Mouse (Mus musculus): ENCODE measurements at regions not wholly inside any gene's neighbourhood (a gene's known extent, or its start where the extent isn't known, plus 50 kb on each side); places are given as distances from the start of the nearest gene placed in this dataset.

DNA sequence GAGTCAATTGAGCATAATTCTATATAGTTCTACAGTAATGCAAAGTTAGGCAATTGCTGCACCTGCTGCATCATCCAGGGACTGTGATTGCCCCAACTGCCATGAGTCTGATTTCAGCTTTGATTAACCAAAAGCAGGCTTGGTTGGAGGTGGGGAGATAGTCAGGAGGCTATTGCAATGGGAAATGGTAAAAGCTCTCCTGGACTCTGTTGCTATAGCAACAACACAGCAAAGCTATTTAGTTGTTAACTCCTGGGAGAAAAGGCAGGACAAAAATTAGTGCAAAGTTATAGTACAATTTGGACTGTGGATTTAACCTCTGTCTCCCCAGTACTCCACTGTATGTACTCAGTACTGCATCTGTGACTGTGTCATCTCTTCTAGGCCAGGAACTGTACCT, 51.7 kb upstream of the Rasgrf1 start:
- Histone ChIP-seq H3K4me3 (replicated peaks; ENCODE audit: low read depth, low read length) (no peak overlapping the region), H3K9me3 (replicated peaks; ENCODE audit: low read length) (no peaks in the 10 kb centered on the region), H3K4me2 (ENCODE audit: low read length) (no peak overlapping the region), H3K9ac (ENCODE audit: low read depth, low read length) (no peak overlapping the region), H3K4me1 (replicated peaks; ENCODE audit: insufficient read depth, low read length) (no peaks in the 10 kb centered on the region), H3K36me3 (ENCODE audit: insufficient read depth, low read length) (no peaks in the 10 kb centered on the region), H3K27ac (no peak overlapping the region), H3K27me3 (ENCODE audit: insufficient read depth, low read length) (no peaks in the 10 kb centered on the region)
- ATAC-seq (replicated peaks; ENCODE audit: low FRiP score, low read depth) (no peak), DNase-seq (ENCODE audit: low spot score) (no peak)
- TF ChIP-seq CTCF (IDR thresholded peaks at IDR 0.05; ENCODE audit: low read depth): no peak

- H3K27ac ChIP-seq: no peak overlapping the region
- no peaks in the 10 kb centered on the region for H3K9me3 ChIP-seq (replicated peaks; ENCODE audit: low read length)
- H3K27me3 ChIP-seq (ENCODE audit: insufficient read depth, low read length): no peaks in the 10 kb centered on the region
- ATAC-seq (replicated peaks; ENCODE audit: low FRiP score, low read depth) (no peak), DNase-seq (ENCODE audit: low spot score) (no peak)
- 67% methylated on average over 10 of the region's 10 CpGs for WGBS
- H3K4me3 ChIP-seq (replicated peaks; ENCODE audit: low read depth, low read length): no peak overlapping the region
- no peaks in the 10 kb centered on the region for H3K4me1 ChIP-seq (replicated peaks; ENCODE audit: insufficient read depth, low read length)
- TF ChIP-seq CTCF (IDR thresholded peaks at IDR 0.05; ENCODE audit: low read depth): no peak
- no peak overlapping the region for H3K9ac ChIP-seq (ENCODE audit: low read depth, low read length)
- H3K36me3 ChIP-seq (ENCODE audit: insufficient read depth, low read length): no peaks in the 10 kb centered on the region
- no peak overlapping the region for H3K4me2 ChIP-seq (ENCODE audit: low read length)
Measured at GRCm38 (mm10) chr9:89850491-89851282, 59.0 kb upstream of the Rasgrf1 start.

- Histone ChIP-seq H3K4me1 (replicated peaks; ENCODE audit: insufficient read depth, low read length) (no peaks in the 10 kb centered on the region), H3K36me3 (ENCODE audit: insufficient read depth, low read length) (no peaks in the 10 kb centered on the region), H3K27me3 (ENCODE audit: insufficient read depth, low read length) (no peaks in the 10 kb centered on the region), H3K4me3 (replicated peaks; ENCODE audit: low read depth, low read length) (no peak overlapping the region), H3K9me3 (replicated peaks; ENCODE audit: low read length) (no peaks in the 10 kb centered on the region), H3K27ac (no peak overlapping the region), H3K9ac (ENCODE audit: low read depth, low read length) (no peak overlapping the region), H3K4me2 (ENCODE audit: low read length) (no peak overlapping the region)
- 94% methylated on average over 3 of the region's 3 CpGs for WGBS
- no peak for DNase-seq (ENCODE audit: low spot score)
- no peak for ATAC-seq (replicated peaks; ENCODE audit: low FRiP score, low read depth)
- TF ChIP-seq CTCF (IDR thresholded peaks at IDR 0.05; ENCODE audit: low read depth): no peak
Measured at GRCm38 (mm10) chr9:89849947-89850346, 59.8 kb upstream of the Rasgrf1 start.

- DNase-seq (ENCODE audit: low spot score) (no peak), ATAC-seq (replicated peaks; ENCODE audit: low FRiP score, low read depth) (no peak)
- Histone ChIP-seq H3K9ac (ENCODE audit: low read depth, low read length) (no peak overlapping the region), H3K4me1 (replicated peaks; ENCODE audit: insufficient read depth, low read length) (no peaks in the 10 kb centered on the region), H3K4me2 (ENCODE audit: low read length) (no peak overlapping the region), H3K27ac (no peak overlapping the region), H3K9me3 (replicated peaks; ENCODE audit: low read length) (no peaks in the 10 kb centered on the region), H3K4me3 (replicated peaks; ENCODE audit: low read depth, low read length) (no peak overlapping the region), H3K27me3 (ENCODE audit: insufficient read depth, low read length) (no peaks in the 10 kb centered on the region), H3K36me3 (ENCODE audit: insufficient read depth, low read length) (no peaks in the 10 kb centered on the region)
- WGBS: 72% methylated on average over 3 of the region's 3 CpGs
- TF ChIP-seq CTCF (IDR thresholded peaks at IDR 0.05; ENCODE audit: low read depth): no peak
Measured at GRCm38 (mm10) chr9:89848571-89848970, 61.1 kb upstream of the Rasgrf1 start.

DNA sequence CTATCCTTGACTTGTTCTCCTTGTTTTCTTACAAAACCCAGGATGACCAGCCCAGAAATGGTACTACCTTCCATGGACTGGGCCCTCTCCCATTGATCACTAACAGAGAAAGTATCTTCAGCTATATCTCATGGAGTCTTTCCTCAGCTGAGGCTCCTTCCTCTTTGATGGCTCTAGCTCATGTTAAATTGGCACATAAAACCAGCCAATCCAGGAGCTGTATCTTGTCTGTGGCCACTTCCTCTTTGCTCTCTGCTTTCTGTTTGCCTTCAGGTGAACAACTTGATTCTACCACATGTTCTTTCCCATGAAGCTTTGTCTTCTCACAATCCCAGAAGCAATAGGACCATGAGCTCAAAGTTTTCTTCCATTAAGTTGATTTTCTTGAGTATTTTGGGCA, 62.7 kb upstream of the Rasgrf1 start:
- Histone ChIP-seq H3K4me1 (replicated peaks; ENCODE audit: insufficient read depth, low read length) (no peaks in the 10 kb centered on the region), H3K4me2 (ENCODE audit: low read length) (no peak overlapping the region), H3K9ac (ENCODE audit: low read depth, low read length) (no peak overlapping the region), H3K36me3 (ENCODE audit: insufficient read depth, low read length) (no peaks in the 10 kb centered on the region), H3K27me3 (ENCODE audit: insufficient read depth, low read length) (no peaks in the 10 kb centered on the region), H3K4me3 (replicated peaks; ENCODE audit: low read depth, low read length) (no peak overlapping the region), H3K27ac (no peak overlapping the region), H3K9me3 (replicated peaks; ENCODE audit: low read length) (no peaks in the 10 kb centered on the region)
- ATAC-seq (replicated peaks; ENCODE audit: low FRiP score, low read depth) (no peak), DNase-seq (ENCODE audit: low spot score) (no peak)
- TF ChIP-seq CTCF (IDR thresholded peaks at IDR 0.05; ENCODE audit: low read depth): no peak

GRCm38 (mm10) chr9:89842776-89843089, 67.0 kb upstream of the Rasgrf1 start:
- H3K9ac ChIP-seq (ENCODE audit: low read depth, low read length): no peak overlapping the region
- DNase-seq (ENCODE audit: low spot score) (no peak), ATAC-seq (replicated peaks; ENCODE audit: low FRiP score, low read depth) (no peak)
- H3K4me3 ChIP-seq (replicated peaks; ENCODE audit: low read depth, low read length): no peak overlapping the region
- no peak overlapping the region for H3K4me2 ChIP-seq (ENCODE audit: low read length)
- no peaks in the 10 kb centered on the region for H3K9me3 ChIP-seq (replicated peaks; ENCODE audit: low read length)
- TF ChIP-seq CTCF (IDR thresholded peaks at IDR 0.05; ENCODE audit: low read depth): no peak
- H3K27me3 ChIP-seq (ENCODE audit: insufficient read depth, low read length): no peaks in the 10 kb centered on the region
- H3K4me1 ChIP-seq (replicated peaks; ENCODE audit: insufficient read depth, low read length): no peaks in the 10 kb centered on the region
- no peaks in the 10 kb centered on the region for H3K36me3 ChIP-seq (ENCODE audit: insufficient read depth, low read length)
- no peak overlapping the region for H3K27ac ChIP-seq
- WGBS: 85% methylated on average over 8 of the region's 8 CpGs

Measured in kidney, postnatal 0 days (tissue).